Mouse (Mus musculus) thymus, postnatal 0 days (tissue): ENCODE measurements around the gene Aff3. TPM values are rescaled to one million over a fixed set of nuclear protein-coding genes. Genes with fewer than 3 reads are reported as not detected.

Experiments
- DNase-seq: peaks from one replicate; pipeline ENCODE4 v3.0.0-alpha.2; 2015; ENCODE audit warnings: low spot score
- polyA plus RNA-seq: library from polyadenylated mRNA; unstranded; fragments of >200 nt; fragmentation: Nextera tagmentation; extraction: Ambion mirVana; gene quantifications from 2 replicates; pipeline ENCODE4 v1.2.1, GENCODE M21; 2015

Gene Aff3
- polyA plus RNA-seq, 1 experiment from 2014 or later = 16.1 TPM

GRCm38 (mm10) chr1:38546696-38547095 lies 118.1 kb downstream of the Aff3 start:
- no peak for DNase-seq

GRCm38 (mm10) chr1:38545282-38545945 lies 119.3 kb downstream of the Aff3 start:
- DNase-seq = no peak

GRCm38 (mm10) chr1:38544501-38544900 lies 120.3 kb downstream of the Aff3 start:
- DNase-seq = no peak

GRCm38 (mm10) chr1:38541536-38541935 lies 123.2 kb downstream of the Aff3 start:
- no peak for DNase-seq

- no peak for DNase-seq
Measured at GRCm38 (mm10) chr1:38536929-38537540, 127.7 kb downstream of the Aff3 start.

- no peak for DNase-seq
Measured at GRCm38 (mm10) chr1:38532581-38532980, 132.2 kb downstream of the Aff3 start.

GRCm38 (mm10) chr1:38528607-38529006 lies 136.1 kb downstream of the Aff3 start:
- DNase-seq = no peak

GRCm38 (mm10) chr1:38526568-38526967 lies 138.2 kb downstream of the Aff3 start:
- no peak for DNase-seq

GRCm38 (mm10) chr1:38521651-38522050 lies 143.1 kb downstream of the Aff3 start:
- DNase-seq = no peak

GRCm38 (mm10) chr1:38516225-38516624 lies 148.5 kb downstream of the Aff3 start:
- no peak for DNase-seq

GRCm38 (mm10) chr1:38514634-38515011 lies 150.1 kb downstream of the Aff3 start:
- DNase-seq = no peak

GRCm38 (mm10) chr1:38513970-38514633 lies 150.7 kb downstream of the Aff3 start:
- no peak for DNase-seq

GRCm38 (mm10) chr1:38512258-38513081 lies 152.3 kb downstream of the Aff3 start:
- DNase-seq = no peak

- no peak for DNase-seq
Measured at GRCm38 (mm10) chr1:38511076-38511475, 153.7 kb downstream of the Aff3 start.

- DNase-seq = no peak
Measured at GRCm38 (mm10) chr1:38509301-38509700, 155.5 kb downstream of the Aff3 start.

- no peak for DNase-seq
Measured at GRCm38 (mm10) chr1:38507636-38508179, 157.0 kb downstream of the Aff3 start.

- DNase-seq = no peak
Measured at GRCm38 (mm10) chr1:38506396-38506795, 158.4 kb downstream of the Aff3 start.

GRCm38 (mm10) chr1:38503431-38504089 lies 161.2 kb downstream of the Aff3 start:
- no peak for DNase-seq

- no peak for DNase-seq
Measured at GRCm38 (mm10) chr1:38502797-38503196, 162.0 kb downstream of the Aff3 start.

- DNase-seq = no peak
Measured at GRCm38 (mm10) chr1:38501231-38501630, 163.5 kb downstream of the Aff3 start.

GRCm38 (mm10) chr1:38499500-38499899 lies 165.3 kb downstream of the Aff3 start:
- DNase-seq = no peak
